Mouse (Mus musculus) spleen, postnatal 36 days (tissue): ENCODE results near the gene S100a11.
"Not testable (repeated sequence)": the region's sequence is repeated elsewhere in the genome, so short reads cannot be mapped to it uniquely, and the experiment has no call there.

Source experiments
- DNase-seq, 2 experiments: peaks; one replicate each; pipeline ENCODE4 v3.0.0; 2022; ENCODE audit warnings: low spot score in 2 of 2, mixed read lengths in 1 of 2

S100a11 gene

DNA sequence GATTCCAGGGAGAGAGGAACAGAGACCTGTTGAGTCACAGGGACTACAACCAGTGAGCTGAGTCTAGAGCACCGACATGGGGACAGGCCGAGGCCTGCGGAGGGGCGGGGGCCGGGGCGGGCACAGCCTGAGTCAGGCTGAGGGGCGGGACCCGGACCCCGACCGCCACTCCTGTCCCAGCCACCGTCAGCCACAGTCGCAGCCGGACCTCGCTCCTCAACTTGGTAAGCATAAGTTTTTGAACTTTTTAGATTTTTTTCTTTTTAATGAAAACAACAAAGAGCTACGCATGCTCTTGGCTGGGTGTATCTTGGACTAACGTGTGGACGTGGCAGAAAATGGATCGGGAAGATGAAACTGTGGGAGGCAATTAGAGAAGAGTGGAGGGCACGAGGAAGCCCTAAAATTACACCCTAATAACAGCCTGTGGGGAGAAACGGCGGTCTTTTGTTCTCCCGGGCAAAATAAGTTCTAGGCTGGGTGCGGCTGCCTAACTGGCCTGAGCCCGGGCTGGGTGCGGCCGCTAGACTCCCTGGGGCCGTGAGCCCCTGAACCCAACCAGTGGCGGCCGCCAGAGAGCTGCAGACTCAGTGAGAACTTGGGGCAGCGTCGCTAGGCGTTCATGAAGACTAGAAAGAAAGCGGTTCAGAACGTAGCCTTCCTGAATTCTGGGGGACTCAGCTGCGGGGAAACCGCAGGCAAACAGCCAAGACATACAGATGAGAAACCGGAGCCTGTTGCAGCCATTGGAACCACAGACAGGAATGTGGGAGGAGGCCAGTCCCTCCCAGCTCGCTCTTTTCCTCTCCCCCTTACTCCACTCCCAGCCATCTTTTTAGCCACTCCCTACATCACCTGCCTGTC is at the start of gene S100a11:
TSS of gene S100a11 (plus strand) at position 159 of the 864 bp plus-strand sequence.
- peak; percentile 53 to 57 for DNase-seq

DNA sequence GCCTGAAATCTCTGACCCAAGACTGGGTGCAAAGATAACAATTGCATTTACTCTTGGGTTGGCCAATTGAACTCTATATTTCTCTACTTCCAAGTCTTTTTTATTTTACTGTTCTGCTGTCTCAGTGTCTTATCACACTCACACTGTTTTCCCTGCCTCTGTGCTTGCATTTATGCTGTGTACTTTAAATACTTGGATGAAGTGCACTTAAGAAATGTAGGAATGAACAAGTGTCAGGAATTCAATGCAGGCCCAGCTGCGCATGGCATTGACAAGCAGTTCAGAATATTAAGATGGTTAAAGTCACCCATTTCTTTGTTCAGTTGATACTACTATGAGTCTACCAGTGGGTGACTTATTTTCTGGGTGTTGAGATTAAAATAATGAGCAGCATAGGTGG is 40.2 kb upstream of the S100a11 start:
- no peak for DNase-seq

DNA sequence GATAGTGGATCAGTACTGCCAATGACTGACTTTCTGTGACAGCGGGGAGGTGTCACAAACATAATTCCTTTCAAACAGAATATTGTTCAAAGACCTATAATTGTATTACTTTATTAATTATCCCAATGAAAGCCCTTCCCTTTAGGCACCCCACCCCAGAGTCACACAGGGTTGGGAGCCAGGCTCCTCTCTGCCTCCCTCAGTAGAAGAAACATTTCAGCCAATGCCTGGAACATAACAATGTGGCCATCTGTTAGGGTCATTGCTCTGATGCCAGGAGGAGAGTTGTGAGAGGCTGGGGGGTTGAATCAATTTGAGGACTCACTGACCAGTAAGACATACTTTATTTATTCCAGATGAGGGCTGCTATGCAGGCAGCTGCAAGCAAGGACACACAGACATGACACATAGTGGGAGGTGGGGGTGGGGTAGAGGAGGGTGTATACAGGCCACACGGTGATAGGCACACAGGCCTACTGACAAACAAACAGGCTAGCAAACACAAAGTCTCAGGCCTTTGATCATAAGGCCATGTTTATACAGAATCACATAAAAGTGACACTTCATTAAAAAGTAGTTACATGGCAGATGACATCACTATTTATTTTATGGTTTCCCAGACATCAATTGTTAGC is 38.2 kb upstream of the S100a11 start:
- DNase-seq, result no peak

DNA sequence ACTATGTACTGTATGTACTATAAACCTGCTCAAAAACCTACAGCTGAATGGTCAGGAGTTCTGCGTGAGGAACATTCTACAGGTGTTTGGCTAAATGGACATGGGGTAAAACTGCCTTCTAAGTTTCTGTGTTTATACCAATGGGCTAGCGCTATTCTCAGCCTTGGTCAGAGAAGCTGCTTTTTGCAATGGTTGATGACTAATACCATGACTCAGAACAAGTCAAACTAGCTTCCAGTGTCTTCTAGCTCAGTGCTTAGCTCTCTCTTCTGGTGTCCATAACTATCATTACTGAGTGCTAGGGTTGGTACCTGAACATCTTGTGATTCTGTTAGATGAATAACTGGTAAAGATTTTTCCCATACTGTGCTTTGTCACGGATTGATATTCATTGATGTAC is 34.7 kb upstream of the S100a11 start:
- no peak for DNase-seq

DNA sequence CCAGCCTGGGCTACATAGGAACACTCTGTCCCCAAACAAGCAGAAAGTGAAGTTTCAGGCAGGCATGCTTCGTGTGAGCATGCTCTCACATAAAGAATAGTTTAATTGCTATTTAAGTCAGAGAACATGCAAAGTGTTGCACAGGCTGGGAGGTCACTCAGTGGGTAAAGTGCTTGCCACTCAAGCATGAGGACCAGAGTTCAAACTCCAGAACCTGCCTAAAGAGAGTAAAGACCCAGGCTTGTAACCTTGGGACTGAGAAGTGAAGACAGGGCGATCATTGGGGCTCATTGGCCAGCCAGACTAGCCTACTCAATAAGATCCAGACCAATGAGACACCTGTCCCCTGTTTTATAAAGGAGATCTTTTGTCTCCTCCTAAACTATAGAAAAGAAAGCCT is 31.7 kb upstream of the S100a11 start:
- no peak for DNase-seq

DNA sequence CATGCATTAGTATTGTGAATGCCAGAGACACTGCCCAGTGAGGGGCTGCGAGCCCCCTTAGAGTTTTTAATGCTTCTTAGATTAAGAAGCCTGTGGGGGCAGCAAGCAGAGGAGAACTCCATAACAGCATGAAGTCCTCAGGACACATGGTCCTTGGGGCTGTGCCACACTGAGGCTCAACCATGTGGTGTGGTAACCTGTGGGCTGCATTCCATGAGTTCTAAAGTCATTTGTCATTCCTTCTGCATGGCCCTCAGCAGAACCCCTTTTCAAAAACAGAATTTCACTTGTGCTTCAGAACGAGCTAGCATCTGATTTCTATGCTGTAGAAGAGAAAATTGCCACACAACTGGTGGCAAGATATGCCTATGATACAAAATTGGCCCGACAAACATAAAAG is 28.1 kb upstream of the S100a11 start:
- DNase-seq, result no peak

DNA sequence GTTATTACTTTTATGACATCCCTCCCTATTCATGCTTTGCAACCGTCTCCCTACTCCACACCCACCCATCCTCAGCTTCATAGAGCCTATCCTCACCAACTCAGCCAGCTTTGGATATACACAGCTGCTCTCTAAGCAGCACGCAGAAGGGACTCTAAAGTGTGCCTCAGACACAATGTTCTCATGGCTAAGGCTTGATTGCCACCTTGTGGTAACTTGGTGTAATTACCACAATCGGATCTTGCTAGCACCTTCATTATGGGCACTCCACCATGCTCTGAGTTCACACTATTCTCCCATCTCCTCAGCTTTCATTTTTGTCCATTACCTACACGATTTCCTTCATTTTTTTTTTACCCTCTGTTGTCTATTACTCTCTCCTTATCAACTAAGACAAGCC is 26.3 kb upstream of the S100a11 start:
- DNase-seq, result peak; percentile 35 to 39

DNA sequence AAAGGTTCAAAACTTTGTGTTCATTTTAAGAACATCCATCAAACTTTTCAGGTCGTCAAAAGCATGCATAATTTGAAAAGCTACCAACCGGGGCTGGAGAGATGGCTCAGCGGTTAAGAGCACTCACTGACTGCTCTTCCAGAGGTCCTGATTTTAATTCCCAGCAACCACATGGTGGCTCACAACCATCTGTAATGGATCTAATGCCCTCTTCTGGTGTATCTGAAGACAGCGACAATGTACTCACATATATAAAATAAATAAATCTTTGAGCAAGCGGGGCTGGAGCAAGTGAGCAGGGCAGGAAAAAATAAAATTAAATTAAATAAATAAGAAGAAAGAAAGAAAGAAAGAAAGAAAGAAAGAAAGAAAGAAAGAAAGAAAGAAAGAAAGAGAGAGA is 25.5 kb upstream of the S100a11 start:
- not testable (repeated sequence) for DNase-seq

DNA sequence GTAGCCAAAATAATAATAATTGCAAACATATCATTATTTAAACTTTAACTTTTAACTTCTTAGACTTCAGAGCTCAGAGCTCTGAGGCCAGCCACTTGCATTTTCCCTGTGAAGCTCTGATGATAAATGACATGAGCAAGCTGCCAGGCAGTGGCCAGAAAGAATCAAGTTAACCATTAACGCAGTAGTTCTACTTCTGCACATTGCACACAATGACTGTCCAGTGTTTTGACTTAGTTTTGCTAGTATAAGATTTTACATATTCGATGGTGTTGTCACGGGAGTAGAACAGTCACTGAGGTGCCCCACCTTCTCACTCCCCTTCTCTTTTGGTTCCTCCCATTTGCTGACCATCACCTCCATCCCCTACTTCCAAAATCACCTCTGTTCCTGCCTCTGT is 23.2 kb upstream of the S100a11 start:
- no peak for DNase-seq

DNA sequence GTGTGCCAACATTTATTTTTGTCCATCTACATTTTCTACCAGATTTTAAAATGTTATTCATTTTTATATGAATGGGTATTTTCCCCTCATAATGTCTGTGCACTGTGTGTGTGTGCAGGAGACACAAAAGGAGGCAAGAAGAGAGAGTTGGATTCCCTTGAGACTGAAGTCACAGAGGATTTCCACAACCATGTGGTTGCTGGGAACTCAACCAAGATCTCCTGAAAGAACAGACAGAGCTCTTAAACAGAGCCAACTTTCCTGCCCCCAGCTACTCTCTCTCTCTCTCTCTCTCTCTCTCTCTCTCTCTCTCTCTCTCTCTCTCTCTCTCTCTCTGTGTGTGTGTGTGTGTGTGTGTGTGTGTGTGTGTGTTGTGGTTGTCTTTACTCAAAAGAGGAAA is 21.2 kb upstream of the S100a11 start:
- no peak for DNase-seq

DNA sequence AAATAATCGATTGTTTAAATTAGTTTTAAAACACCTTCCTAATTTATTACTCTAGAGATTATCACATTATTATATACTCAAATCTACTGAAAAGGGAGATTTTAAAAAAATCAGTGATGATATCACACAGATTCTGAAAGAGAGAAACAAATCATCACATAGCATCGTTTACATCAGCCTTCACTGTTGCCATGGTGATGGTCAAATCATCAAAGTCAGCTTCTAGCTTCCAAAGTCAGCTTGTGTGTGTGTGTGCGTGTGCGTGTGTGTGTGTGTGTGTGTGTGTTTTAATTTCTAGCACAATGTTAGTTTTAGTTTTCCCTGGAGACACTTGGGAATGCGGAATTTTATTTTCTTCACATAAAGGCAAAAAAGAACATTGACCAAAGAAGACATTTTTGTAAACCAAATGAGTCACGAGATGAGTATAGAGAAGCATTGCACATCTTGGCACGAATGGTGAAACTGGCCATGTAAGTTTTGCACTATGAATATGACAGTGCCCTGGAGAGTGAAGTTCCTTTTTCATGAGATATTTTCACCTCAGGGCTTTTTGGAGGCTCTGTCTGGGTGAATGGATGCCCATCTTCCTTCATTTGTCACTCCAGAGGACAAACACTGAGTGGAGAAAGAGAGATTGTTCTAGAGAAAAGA is 15.6 kb upstream of the S100a11 start:
- no peak for DNase-seq

DNA sequence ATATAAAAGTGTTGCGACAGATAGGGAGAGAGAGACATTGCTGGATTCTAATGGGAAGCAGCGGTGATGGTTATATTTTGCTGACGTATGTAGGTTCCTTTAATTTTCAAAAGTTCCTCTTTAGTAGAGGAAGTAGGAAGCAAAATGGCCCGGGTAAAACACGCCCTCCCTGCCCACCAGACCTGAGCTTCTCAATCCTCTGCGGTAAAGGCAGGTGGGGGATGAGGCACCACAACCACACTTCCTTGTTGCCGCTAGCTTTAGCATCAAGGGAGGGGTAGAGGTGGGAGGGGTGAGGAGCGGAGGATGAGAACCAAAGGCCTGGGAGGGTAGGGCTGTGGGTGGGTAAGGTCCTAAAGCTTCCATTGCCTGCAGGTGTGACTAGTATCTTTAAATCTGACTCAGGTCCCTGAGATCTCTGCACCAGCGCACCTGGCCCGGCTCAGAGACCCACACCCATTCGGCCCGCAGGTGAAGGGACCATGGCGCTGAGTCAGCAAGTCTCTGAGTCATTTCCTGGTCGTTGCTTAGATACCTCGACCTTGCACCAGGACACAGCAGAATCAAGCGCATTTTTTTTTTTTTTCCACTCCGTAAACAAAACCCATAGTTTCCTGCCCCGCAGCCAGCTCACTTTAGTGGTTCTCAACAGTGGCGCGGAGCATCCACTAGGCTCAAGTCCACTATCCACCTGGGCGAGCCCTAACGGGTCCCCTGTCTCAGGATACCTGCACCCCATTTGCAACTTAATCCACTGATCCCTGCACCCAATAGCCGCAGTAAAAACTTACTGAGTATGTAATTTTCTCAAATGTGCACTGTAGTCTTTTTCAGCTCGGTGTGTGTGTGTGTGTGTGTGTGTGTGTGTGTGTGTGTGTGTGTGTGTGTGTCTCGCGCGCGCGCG is 14.1 kb upstream of the S100a11 start:
- peak; percentile 95 for DNase-seq

DNA sequence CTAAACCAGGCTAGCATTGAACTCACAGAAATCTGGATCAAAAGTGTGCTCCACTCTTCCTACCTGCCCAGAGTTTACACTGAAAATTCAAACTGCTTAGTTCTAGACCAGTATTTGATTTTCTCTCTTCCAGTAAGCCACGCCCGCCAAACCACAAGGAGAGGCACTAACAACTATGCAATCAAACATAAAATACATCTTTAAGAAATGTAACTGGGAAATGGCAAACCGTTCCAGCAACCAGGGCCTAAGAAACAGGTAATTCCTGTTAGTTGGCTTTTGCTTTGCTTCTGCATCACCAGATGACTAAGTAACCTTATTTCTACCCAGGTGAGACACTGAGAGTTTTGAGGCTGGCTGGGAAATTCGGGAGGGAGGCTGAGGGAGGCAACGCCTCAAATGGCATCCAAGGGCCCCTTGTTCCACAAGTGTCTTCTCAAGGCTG is 13.4 kb upstream of the S100a11 start:
- peak; percentile 9 to 18 for DNase-seq

DNA sequence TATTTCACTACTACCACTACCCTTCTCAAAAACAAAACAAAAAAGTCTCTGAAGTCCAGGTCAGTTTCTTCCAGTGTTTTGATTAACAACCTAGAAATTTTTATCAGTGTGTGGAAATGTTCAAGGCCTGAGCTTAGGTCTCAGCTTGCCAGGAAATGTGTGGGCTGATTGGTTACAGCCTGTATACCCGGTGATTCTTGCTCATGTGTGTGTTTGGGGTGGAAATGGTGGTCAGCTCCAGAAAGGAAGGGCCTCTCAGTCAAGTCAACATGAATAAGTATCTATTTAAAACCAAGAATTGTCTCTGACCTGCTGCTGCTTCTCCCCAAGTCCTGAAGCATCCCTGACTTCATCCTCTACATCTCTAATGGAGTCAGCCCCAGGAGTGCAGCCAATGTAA is 11.0 kb upstream of the S100a11 start:
- DNase-seq, result no peak

DNA sequence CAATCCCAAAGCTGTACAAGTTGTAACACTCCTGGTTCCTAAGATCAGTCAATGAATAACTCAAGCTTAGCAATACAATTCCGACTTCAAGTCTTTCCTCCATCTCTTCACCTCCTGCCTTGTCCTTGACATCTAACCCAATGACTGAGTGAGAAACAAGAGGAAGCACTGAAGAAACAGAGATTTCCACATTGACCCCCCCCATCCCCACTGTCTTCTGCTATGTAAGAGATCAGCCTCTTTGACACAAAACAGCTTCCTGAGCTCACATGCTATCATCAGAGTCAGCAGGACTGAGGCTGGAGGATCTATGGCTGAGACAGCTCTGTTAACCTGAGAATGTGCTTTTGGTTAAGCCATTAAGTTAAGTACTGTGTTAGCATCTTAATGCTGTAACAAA is 9.3 kb upstream of the S100a11 start:
- no peak for DNase-seq

DNA sequence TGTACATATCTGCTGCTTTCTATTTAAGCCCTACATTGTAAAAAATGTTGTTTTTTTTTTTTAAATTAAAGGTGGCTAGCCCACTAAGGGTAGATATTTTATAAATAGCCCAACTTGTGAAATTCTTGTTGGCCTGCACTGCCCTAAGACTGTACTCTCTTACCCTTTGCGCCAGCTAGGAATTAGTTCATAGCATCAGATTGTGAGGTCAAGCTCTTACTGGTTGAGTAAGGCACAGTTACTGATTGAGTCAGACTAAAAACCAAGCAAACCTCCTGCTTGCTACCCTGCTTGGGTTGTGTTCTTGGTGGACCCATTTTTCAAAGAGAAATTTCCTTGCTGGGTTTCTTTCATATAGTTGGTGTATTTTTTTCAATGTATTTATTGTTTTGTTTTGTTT is 8.5 kb upstream of the S100a11 start:
- DNase-seq, result no peak

DNA sequence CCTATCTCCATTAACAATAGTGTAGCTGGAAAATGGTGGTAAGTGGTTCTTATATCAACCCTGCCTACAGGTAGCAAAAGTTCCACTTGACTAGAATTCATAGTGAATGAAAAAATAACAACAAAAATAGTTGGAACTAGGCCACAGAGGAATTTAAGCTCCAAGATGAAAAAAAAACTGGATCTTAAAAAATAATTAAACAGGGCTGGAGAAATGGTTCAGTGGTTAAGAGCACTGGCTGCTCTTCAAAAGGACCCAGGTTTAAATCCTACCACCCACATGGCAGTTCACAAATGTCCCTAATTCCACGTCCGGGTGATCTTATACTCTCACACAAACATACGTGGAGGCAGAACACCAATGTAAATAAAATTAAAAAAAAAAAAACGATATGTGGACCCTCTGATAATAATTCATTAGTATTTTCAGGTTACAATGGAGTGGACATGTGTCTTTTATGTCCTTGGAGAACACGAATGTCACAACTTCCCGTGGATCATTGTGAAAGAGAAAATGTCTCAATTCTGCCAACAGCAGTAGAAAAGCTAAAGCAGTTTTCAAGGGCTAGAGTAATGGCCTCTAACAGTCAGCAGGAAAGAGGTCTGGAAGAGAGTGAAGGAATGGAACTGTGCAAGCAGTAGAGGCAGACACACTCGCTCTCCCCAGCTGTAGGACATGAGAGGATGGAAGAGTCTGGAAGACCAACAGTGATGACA is 7.7 kb upstream of the S100a11 start:
- DNase-seq, result no peak

DNA sequence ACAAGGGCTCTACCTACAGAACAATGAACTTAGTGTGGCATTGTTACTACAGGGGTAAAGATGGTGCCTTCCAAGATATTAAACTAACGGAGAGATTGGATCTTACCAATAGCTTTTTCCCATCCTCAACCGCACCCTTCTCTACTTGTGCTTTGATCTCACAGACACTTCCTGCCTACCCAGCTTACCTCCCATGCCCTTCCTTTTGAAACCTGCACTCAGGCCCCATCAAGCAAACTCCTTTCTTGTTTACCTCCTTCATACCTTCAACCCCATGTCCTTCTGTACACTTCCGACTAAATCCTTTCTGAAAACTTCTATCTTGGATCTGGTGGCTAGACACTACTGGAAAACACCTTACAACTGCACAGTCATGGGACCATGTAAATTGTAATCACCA is 5.7 kb upstream of the S100a11 start:
- DNase-seq, result no peak

DNA sequence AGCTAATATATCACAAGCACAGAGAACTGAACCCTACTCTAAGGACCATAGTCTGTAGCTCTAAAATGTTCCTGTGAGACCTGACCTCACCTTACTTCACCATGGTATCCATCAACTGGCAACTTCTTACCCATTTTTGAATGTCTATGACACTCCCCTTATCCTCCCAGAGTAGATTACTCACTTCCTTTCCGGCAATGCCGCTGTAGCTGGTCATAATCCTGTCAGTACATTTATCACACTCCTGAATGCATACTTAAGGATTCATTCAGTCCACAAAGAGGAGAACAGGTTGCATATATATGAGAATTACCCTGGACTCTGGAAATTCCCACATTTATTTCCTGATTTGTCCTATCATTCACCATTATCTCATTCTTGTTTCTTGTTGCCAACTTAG is 2.9 kb upstream of the S100a11 start:
- DNase-seq, result no peak

DNA sequence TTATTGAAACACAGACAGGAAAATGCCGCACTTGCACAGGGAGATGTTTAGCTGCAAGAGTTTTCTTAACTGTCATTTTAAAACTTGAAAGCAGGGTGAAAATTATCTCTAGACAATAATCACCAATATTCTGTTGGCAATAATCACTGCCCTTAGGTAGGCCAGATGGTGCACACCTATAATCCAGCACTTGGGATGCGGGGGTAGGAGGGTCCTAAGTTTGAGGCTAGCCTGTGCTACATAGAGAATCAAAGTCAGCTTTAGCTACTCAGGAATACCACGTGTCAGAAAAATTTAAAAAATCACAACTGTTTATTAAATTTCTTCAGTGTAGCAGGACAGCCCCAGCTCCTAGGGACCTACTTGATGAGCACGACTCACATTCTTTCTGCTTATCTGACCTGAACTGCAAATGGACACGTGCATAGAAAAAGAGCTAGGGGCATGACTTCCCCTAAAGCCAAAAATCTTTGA is 395 bp upstream of the S100a11 start:
- no peak for DNase-seq

DNA sequence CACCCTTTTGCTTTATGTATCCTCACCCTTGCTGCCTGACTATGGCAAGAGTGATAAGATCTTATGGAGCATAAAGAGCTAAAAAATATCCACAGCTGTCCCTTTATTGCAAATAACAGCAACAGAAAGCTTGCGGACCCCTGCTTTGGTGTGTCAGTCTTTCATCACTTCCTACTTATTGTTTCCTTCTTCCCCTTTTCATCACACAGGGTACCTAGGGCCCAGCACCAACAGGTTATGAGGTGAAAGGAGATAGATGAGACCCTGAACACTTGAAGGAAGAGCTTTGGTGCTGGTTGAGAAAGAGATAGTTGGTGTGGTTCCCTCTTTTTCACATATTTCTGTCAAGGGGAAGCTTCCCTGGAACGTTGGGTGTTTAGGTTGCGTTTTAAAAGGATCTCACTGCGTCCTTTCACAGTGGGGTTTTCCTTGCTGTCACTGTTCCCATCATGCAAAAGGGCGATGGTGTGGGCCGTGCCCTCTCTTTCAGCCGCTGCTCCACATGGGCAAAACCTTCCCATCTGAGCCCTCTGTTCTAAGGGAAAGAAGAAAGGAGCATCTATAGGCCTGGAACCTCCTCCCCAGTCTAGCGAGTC is 1.3 kb downstream of the S100a11 start:
- DNase-seq, result no peak
